Mouse (Mus musculus): ENCODE data around the gene Tnrc6b.

Gene Tnrc6b

GRCm38 (mm10) chr15:80736553-80736952 lies 25.4 kb downstream of the Tnrc6b start:
- no peak for DNase-seq (ENCODE audit: low spot score)

- DNase-seq (ENCODE audit: low spot score), result no peak
Measured at GRCm38 (mm10) chr15:80738244-80738643, 27.1 kb downstream of the Tnrc6b start.

- DNase-seq (ENCODE audit: low spot score), result no peak
Measured at GRCm38 (mm10) chr15:80739972-80740371, 28.9 kb downstream of the Tnrc6b start.

- no peak for DNase-seq (ENCODE audit: low spot score)
Measured at GRCm38 (mm10) chr15:80741836-80742235, 30.7 kb downstream of the Tnrc6b start.

GRCm38 (mm10) chr15:80742991-80743474 lies 31.9 kb downstream of the Tnrc6b start:
- no peak for DNase-seq (ENCODE audit: low spot score)

GRCm38 (mm10) chr15:80743606-80744005 lies 32.5 kb downstream of the Tnrc6b start:
- DNase-seq (ENCODE audit: low spot score), result no peak

- DNase-seq (ENCODE audit: low spot score), result no peak
Measured at GRCm38 (mm10) chr15:80744667-80745422, 33.7 kb downstream of the Tnrc6b start.

- no peak for DNase-seq (ENCODE audit: low spot score)
Measured at GRCm38 (mm10) chr15:80748979-80749378, 37.9 kb downstream of the Tnrc6b start.

GRCm38 (mm10) chr15:80753351-80753750 lies 42.2 kb downstream of the Tnrc6b start:
- no peak for DNase-seq (ENCODE audit: low spot score)

GRCm38 (mm10) chr15:80754103-80754502 lies 43.0 kb downstream of the Tnrc6b start:
- DNase-seq (ENCODE audit: low spot score), result no peak

- no peak for DNase-seq (ENCODE audit: low spot score)
Measured at GRCm38 (mm10) chr15:80759451-80759850, 48.3 kb downstream of the Tnrc6b start.

- no peak for DNase-seq (ENCODE audit: low spot score)
Measured at GRCm38 (mm10) chr15:80760504-80760903, 49.4 kb downstream of the Tnrc6b start.

GRCm38 (mm10) chr15:80760935-80761334 lies 49.8 kb downstream of the Tnrc6b start:
- no peak for DNase-seq (ENCODE audit: low spot score)

- DNase-seq (ENCODE audit: low spot score), result no peak
Measured at GRCm38 (mm10) chr15:80762621-80763020, 51.5 kb downstream of the Tnrc6b start.

- no peak for DNase-seq (ENCODE audit: low spot score)
Measured at GRCm38 (mm10) chr15:80764666-80765065, 53.6 kb downstream of the Tnrc6b start.

- DNase-seq (ENCODE audit: low spot score), result no peak
Measured at GRCm38 (mm10) chr15:80765381-80765780, 54.3 kb downstream of the Tnrc6b start.

GRCm38 (mm10) chr15:80768216-80768615 lies 57.1 kb downstream of the Tnrc6b start:
- DNase-seq (ENCODE audit: low spot score), result no peak

GRCm38 (mm10) chr15:80771926-80772441 lies 60.9 kb downstream of the Tnrc6b start:
- no peak for DNase-seq (ENCODE audit: low spot score)

- DNase-seq (ENCODE audit: low spot score), result no peak
Measured at GRCm38 (mm10) chr15:80774666-80775065, 63.6 kb downstream of the Tnrc6b start.

- DNase-seq (ENCODE audit: low spot score), result no peak
Measured at GRCm38 (mm10) chr15:80779006-80779405, 67.9 kb downstream of the Tnrc6b start.

- no peak for DNase-seq (ENCODE audit: low spot score)
Measured at GRCm38 (mm10) chr15:80780154-80780751, 69.1 kb downstream of the Tnrc6b start.

- no peak for DNase-seq (ENCODE audit: low spot score)
Measured at GRCm38 (mm10) chr15:80781218-80781806, 70.2 kb downstream of the Tnrc6b start.

- DNase-seq (ENCODE audit: low spot score), result no peak
Measured at GRCm38 (mm10) chr15:80784553-80784971, 73.4 kb downstream of the Tnrc6b start.
